Mouse (Mus musculus) testis, adult 2 months (tissue): Measurements from ENCODE around the gene Dyrk3.

ENCODE experiments used
- CTCF ChIP-seq: fragments of 200-500 bp; IDR thresholded peaks from 2 replicates; pipeline ENCODE4 v1.5.1; 2012; ENCODE audit warnings: low read depth, mild to moderate bottlenecking, inconsistent platforms, low read length, moderate library complexity; ENCODE audit not compliant: control insufficient read depth, insufficient read depth, insufficient replicate concordance
- POLR2A ChIP-seq: fragments of 200-500 bp; IDR thresholded peaks from 2 replicates; pipeline ENCODE4 v1.6.1; 2012; ENCODE audit warnings: low read depth, mild to moderate bottlenecking, inconsistent platforms, low read length, moderate library complexity; ENCODE audit not compliant: control insufficient read depth

DNA sequence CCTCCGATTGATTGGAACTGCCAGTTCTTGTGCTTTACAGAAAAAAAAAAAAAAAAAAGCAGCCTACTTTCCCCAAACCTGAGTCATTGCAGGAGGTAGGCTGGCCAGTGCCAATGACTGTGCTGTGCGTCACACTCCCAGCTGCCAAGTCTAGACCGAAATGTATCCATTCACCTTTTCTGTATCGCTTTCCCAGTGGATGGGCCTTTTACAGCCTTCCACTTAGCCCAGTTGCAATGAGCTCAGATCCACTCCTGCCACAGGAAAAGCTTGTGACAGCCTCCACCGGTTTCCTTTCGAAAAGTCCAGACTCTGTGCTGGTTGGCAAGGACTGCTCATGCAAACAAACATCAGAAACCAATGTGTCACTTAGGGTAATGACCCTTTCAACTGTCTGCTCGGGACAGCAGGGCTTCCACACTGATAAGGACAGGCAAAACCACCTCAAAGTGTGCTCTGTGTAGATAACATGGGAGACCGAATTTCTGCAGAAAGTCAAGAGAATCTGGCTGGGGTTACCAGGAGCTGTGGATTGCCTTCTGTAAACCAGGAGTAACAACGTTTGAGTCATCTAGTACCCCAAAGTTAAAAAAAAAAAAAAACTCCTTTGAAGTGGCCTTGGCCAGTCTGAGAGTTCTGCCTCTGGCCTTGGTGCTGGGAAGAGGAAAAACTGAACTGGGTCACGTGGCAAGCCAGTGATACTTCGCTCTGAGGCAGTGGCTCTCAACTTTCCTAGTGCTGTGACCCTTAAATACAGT lies 12.0 kb downstream of the Dyrk3 start:
- TF ChIP-seq CTCF (no peak), POLR2A (no peak)
